ENCODE assay signal across 27 mouse cellular contexts in genomic region chr2:168054142-168054541, GRCm38 (mm10). TPM values are rescaled to one million over a fixed set of nuclear protein-coding genes. Genes with fewer than 3 reads are reported as not detected.
"Had no signal": no experiment of that assay in that cellular context is flagged by ENCODE, and none has a peak within 500 bp of the region (broad histone marks: within the 10 kb centered on the region; RNA-seq: fewer than 3 reads in every experiment).

No protein-coding gene starts in this region.

- H3K36me3 ChIP-seq: embryonic facial prominence, embryonic 10.5 days; embryonic facial prominence, embryonic 12.5 days; embryonic facial prominence, embryonic 13.5 days; embryonic facial prominence, embryonic 15.5 days; forebrain, embryonic 10.5 days; forebrain, embryonic 12.5 days; forebrain, embryonic 15.5 days had no signal

- H3K9me3 ChIP-seq: embryonic facial prominence, embryonic 10.5 days; embryonic facial prominence, embryonic 12.5 days; embryonic facial prominence, embryonic 13.5 days; embryonic facial prominence, embryonic 15.5 days; forebrain, embryonic 10.5 days; forebrain, embryonic 12.5 days; forebrain, embryonic 15.5 days had no signal

- H3K27ac ChIP-seq: embryonic facial prominence, embryonic 10.5 days; embryonic facial prominence, embryonic 12.5 days; embryonic facial prominence, embryonic 13.5 days; embryonic facial prominence, embryonic 15.5 days; forebrain, embryonic 10.5 days; forebrain, embryonic 12.5 days; forebrain, embryonic 13.5 days; forebrain, embryonic 15.5 days; gastrocnemius, adult 2 months; heart, adult 2 months had no signal

- H3K4me3 ChIP-seq: embryonic facial prominence, embryonic 10.5 days; embryonic facial prominence, embryonic 12.5 days; embryonic facial prominence, embryonic 13.5 days; embryonic facial prominence, embryonic 15.5 days; erythroblast, embryonic 14.5 days; forebrain, embryonic 10.5 days; forebrain, embryonic 12.5 days; forebrain, embryonic 13.5 days; forebrain, embryonic 15.5 days; gastrocnemius, adult 2 months; heart, adult 2 months had no signal

- H3K27me3 ChIP-seq: embryonic facial prominence, embryonic 15.5 days had no signal

- ATAC-seq: forebrain, embryonic 13.5 days; forebrain, embryonic 14.5 days; forebrain, embryonic 15.5 days; forebrain, embryonic 16.5 days; forebrain, postnatal 0 days had no signal

- DNase-seq: cerebellum, adult 9-11 months; cerebellum, postnatal 10 days; cerebellum, postnatal 14 days; cerebellum, postnatal 25 days; cerebellum, postnatal 36 days; embryo, embryonic 11 days; forebrain, postnatal 0 days; gastrocnemius, adult 2 months; gastrocnemius, postnatal 10 days; gastrocnemius, postnatal 14 days; gastrocnemius, postnatal 25 days; gastrocnemius, postnatal 36 days; heart, adult 11 months; heart, adult 18-20 months; heart, adult 2 months had no signal

- H3K4me2 ChIP-seq: embryonic facial prominence, embryonic 12.5 days; embryonic facial prominence, embryonic 13.5 days; embryonic facial prominence, embryonic 15.5 days; forebrain, embryonic 12.5 days; forebrain, embryonic 13.5 days; forebrain, embryonic 15.5 days had no signal

- H3K9ac ChIP-seq: embryonic facial prominence, embryonic 12.5 days; embryonic facial prominence, embryonic 13.5 days; embryonic facial prominence, embryonic 15.5 days; forebrain, embryonic 12.5 days; forebrain, embryonic 13.5 days; forebrain, embryonic 15.5 days; forebrain, postnatal 0 days had no signal

RNA-seq across cellular contexts. Expression of gene Ripor3, which starts 43.7 kb away (rescaled TPM):
- total RNA-seq: granulocyte monocyte progenitor cell, adult 5-6 weeks had no signal
